ENCODE assay signal across 29 mouse cellular contexts in genomic region chr5:23496396-23496795, GRCm38 (mm10).
DNase-seq lines count a peak whose midpoint lies in the region; ATAC-seq and TF ChIP-seq lines count a peak whose summit lies in the region.
"Had no signal": no experiment of that assay in that cellular context is flagged by ENCODE, and none has a peak within 500 bp of the region (broad histone marks: within the 10 kb centered on the region; RNA-seq: fewer than 3 reads in every experiment).

No protein-coding gene starts in this region.

- intact Hi-C loops in left cerebral cortex, adult 2 months (cut with DNase I) = no loop called here

- DNase-seq in frontal cortex, postnatal 10 days (ENCODE audit: low spot score in 2 of 2) = no peak
- DNase-seq in heart, embryonic 10.5 days (ENCODE audit: low spot score) = peak; percentile 73
- DNase-seq in left cerebral cortex, adult 2 months (ENCODE audit: extremely low spot score in 1 of 2, low spot score in 2 of 2) = no peak
- no peak for DNase-seq in left cerebral cortex, adult 18-20 months (ENCODE audit: low spot score in 2 of 2)
- no peak for DNase-seq in yolk sac, embryonic 10.5 days (ENCODE audit: low spot score)
- DNase-seq: adrenal gland, adult 8-10 months; adrenal gland, postnatal 14 days; adrenal gland, postnatal 36 days; B cell, adult 2 months; cerebellum, adult 11 months; cerebellum, adult 18-20 months; cerebellum, adult 8-10 months; cerebellum, adult 9-11 months; cerebellum, postnatal 14 days; cerebellum, postnatal 36 days; embryo, embryonic 11 days had no signal

- peaks cover 92% of the 10 kb centered on the region for H3K36me3 ChIP-seq in heart, embryonic 10.5 days
- peaks cover 74% of the 10 kb centered on the region for H3K36me3 ChIP-seq in heart, embryonic 12.5 days

- TF ChIP-seq CTCF in left cerebral cortex, adult 2 months (IDR thresholded peaks at IDR 0.05) = no peak

- H3K27me3 ChIP-seq in heart, embryonic 10.5 days (ENCODE audit: insufficient read depth, poor library complexity, severe bottlenecking) = no peaks in the 10 kb centered on the region
- H3K27me3 ChIP-seq in heart, embryonic 12.5 days (replicated peaks) = no peaks in the 10 kb centered on the region
- H3K27me3 ChIP-seq: CH12.LX; embryonic facial prominence, embryonic 13.5 days; embryonic facial prominence, embryonic 15.5 days; forebrain, embryonic 12.5 days; Patski had no signal

- no peak overlapping the region for H3K4me2 ChIP-seq in heart, embryonic 12.5 days
- H3K4me2 ChIP-seq: embryonic facial prominence, embryonic 13.5 days; embryonic facial prominence, embryonic 15.5 days; forebrain, embryonic 12.5 days had no signal

- H3K4me1 ChIP-seq in heart, embryonic 10.5 days = no peaks in the 10 kb centered on the region
- H3K4me1 ChIP-seq in heart, embryonic 12.5 days (replicated peaks) = 0 out of 2 replicates have a peak, but pooled peaks cover under 1% of the 10 kb centered on the region
- H3K4me1 ChIP-seq: embryonic facial prominence, embryonic 13.5 days; embryonic facial prominence, embryonic 15.5 days; forebrain, embryonic 10.5 days; forebrain, embryonic 12.5 days had no signal

- WGBS in heart, embryonic 10.5 days = 88% methylated on average over 3 of the region's 3 CpGs
- 83% methylated on average over 3 of the region's 3 CpGs for WGBS in heart, embryonic 12.5 days

- no peak overlapping the region for H3K4me3 ChIP-seq in heart, embryonic 10.5 days
- no peak overlapping the region for H3K4me3 ChIP-seq in heart, embryonic 12.5 days
- H3K4me3 ChIP-seq in left cerebral cortex, adult 2 months = no peak overlapping the region
- H3K4me3 ChIP-seq: embryonic facial prominence, embryonic 13.5 days; embryonic facial prominence, embryonic 15.5 days; erythroblast, embryonic 14.5 days; forebrain, embryonic 10.5 days; forebrain, embryonic 12.5 days had no signal

- no peak overlapping the region for H3K9ac ChIP-seq in heart, embryonic 12.5 days
- H3K9ac ChIP-seq: embryonic facial prominence, embryonic 13.5 days; embryonic facial prominence, embryonic 15.5 days; forebrain, embryonic 12.5 days had no signal

- H3K9me3 ChIP-seq in heart, embryonic 10.5 days = no peaks in the 10 kb centered on the region
- H3K9me3 ChIP-seq in heart, embryonic 12.5 days (replicated peaks) = no peaks in the 10 kb centered on the region
- H3K9me3 ChIP-seq: embryonic facial prominence, embryonic 13.5 days; embryonic facial prominence, embryonic 15.5 days; forebrain, embryonic 10.5 days; forebrain, embryonic 12.5 days; G1E had no signal

- peak; percentile 33; the same call in 1 of the 2 replicates for ATAC-seq in frontal cortex, adult (ENCODE audit: low TSS enrichment)
- no peak for ATAC-seq in heart, embryonic 12.5 days (ENCODE audit: insufficient number of reproducible peaks, low FRiP score)
- ATAC-seq: activated CD4-positive, CD25-positive, alpha-beta regulatory T cell, adult 4 months; CD4-positive, CD25-positive, alpha-beta regulatory T cell, adult 4 months; forebrain, embryonic 14.5 days; Patski had no signal

- H3K27ac ChIP-seq in heart, embryonic 10.5 days = no peak overlapping the region
- H3K27ac ChIP-seq in heart, embryonic 12.5 days (ENCODE audit: poor library complexity, severe bottlenecking) = no peak overlapping the region
- peak overlapping the region; percentile 16; the same call in 1 of the 2 replicates for H3K27ac ChIP-seq in left cerebral cortex, adult 2 months
- H3K27ac ChIP-seq: embryonic facial prominence, embryonic 13.5 days; embryonic facial prominence, embryonic 15.5 days; forebrain, embryonic 10.5 days; forebrain, embryonic 12.5 days had no signal
